Mouse (Mus musculus) neural tube, embryonic 14.5 days (tissue): ENCODE measurements around the gene Cdcp1. TPM values are rescaled to one million over a fixed set of nuclear protein-coding genes. Genes with fewer than 3 reads are reported as not detected.

Experiments
- ATAC-seq: fragments of 200-750 bp; cut with Nextera tagmentation; 2 replicates; pipeline ENCODE4 v1.8.0; 2017; ENCODE audit warnings: low read depth, mild to moderate bottlenecking, moderate TSS enrichment, moderate library complexity
- H3K27ac ChIP-seq: fragments of 300-500 bp; sonication (generic); 2 replicates; pipeline ENCODE4 v1.5.1; 2014; ENCODE audit warnings: low read depth, mild to moderate bottlenecking, control low read depth, low read length, moderate library complexity, mixed read lengths
- H3K27me3 ChIP-seq: fragments of 300-500 bp; sonication (generic); 2 replicates; pipeline ENCODE4 v1.6.1; 2014; ENCODE audit warnings: low read length; ENCODE audit not compliant: control insufficient read depth, insufficient read depth
- H3K36me3 ChIP-seq: fragments of 300-500 bp; sonication (generic); 2 replicates; pipeline ENCODE4 v1.6.1; 2014; ENCODE audit warnings: low read length, mixed read lengths; ENCODE audit not compliant: control insufficient read depth, insufficient read depth
- H3K4me1 ChIP-seq: fragments of 300-500 bp; sonication (generic); 2 replicates; pipeline ENCODE4 v1.6.1; 2014; ENCODE audit warnings: low read length; ENCODE audit not compliant: control insufficient read depth, insufficient read depth
- H3K4me2 ChIP-seq: fragments of 300-500 bp; sonication (generic); 2 replicates; pipeline ENCODE4 v1.6.1; 2014; ENCODE audit warnings: mild to moderate bottlenecking, low read depth, low read length, control low read depth
- H3K4me3 ChIP-seq: fragments of 300-500 bp; sonication (generic); 2 replicates; pipeline ENCODE4 v1.5.1; 2014; ENCODE audit warnings: low read depth, low read length, control low read depth, mixed read lengths
- H3K9ac ChIP-seq: fragments of 300-500 bp; sonication (generic); replicated peaks from 2 replicates; pipeline ENCODE4 v1.6.1; 2014; ENCODE audit warnings: low read depth, mild to moderate bottlenecking, control low read depth, low read length, mixed read lengths
- H3K9me3 ChIP-seq: fragments of 300-500 bp; sonication (generic); 2 replicates; pipeline ENCODE4 v1.6.1; 2016; ENCODE audit warnings: low read length; ENCODE audit not compliant: control insufficient read depth
- WGBS: fragments of 180-500 bp; shearing (Covaris S2); extraction: QIAGEN DNeasy Blood & Tissue Kit; methylation state at CpG from one replicate; pipeline ENCODE4 v1.1.7; 2014; 5-methylcytosine and 5-hydroxymethylcytosine counted together
- polyA plus RNA-seq: library from polyadenylated mRNA; unstranded; fragments of >200 nt; fragmentation: Nextera tagmentation; extraction: Ambion mirVana; gene quantifications from 2 replicates; pipeline ENCODE4 v1.2.1, GENCODE M21; 2014

Cdcp1 gene
- polyA plus RNA-seq, 1 experiment from 2014 or later, result 0.08 TPM

GRCm38 (mm10) chr9:123150241-123151020 lies 65.4 kb downstream of the Cdcp1 start, which contains the start of gene Clec3b:
TSS of gene Clec3b (plus strand) at chr9:123150946.
- H3K4me3 ChIP-seq, result no peak within 1 kb of the TSS
- no peaks in the 10 kb centered on the region for H3K4me1 ChIP-seq
- ATAC-seq, result no peak
- H3K4me2 ChIP-seq, result no peak within 1 kb of the TSS
- no peak within 1 kb of the TSS for H3K9ac ChIP-seq
- H3K9me3 ChIP-seq, result no peaks in the 10 kb centered on the region
- 85% methylated on average over 5 of the region's 5 CpGs for WGBS
- H3K27ac ChIP-seq, result no peak within 1 kb of the TSS
- H3K36me3 ChIP-seq, result no peaks in the 10 kb centered on the region
- H3K27me3 ChIP-seq, result no peaks in the 10 kb centered on the region

GRCm38 (mm10) chr9:123148430-123148829 lies 67.4 kb downstream of the Cdcp1 start:
- no peak overlapping the region for H3K9ac ChIP-seq
- no peak overlapping the region for H3K4me3 ChIP-seq
- H3K9me3 ChIP-seq, result no peaks in the 10 kb centered on the region
- no peak for ATAC-seq
- H3K4me2 ChIP-seq, result no peak overlapping the region
- no peak overlapping the region for H3K27ac ChIP-seq
- WGBS, result 81% methylated on average over 5 of the region's 5 CpGs
- H3K27me3 ChIP-seq, result no peaks in the 10 kb centered on the region
- H3K4me1 ChIP-seq, result no peaks in the 10 kb centered on the region
- H3K36me3 ChIP-seq, result no peaks in the 10 kb centered on the region

- 74% methylated on average over 4 of the region's 4 CpGs for WGBS
- Histone ChIP-seq H3K9me3 (no peaks in the 10 kb centered on the region), H3K4me3 (no peak overlapping the region), H3K4me1 (no peaks in the 10 kb centered on the region), H3K4me2 (no peak overlapping the region), H3K36me3 (peaks cover 14% of the 10 kb centered on the region), H3K27ac (peak overlapping the region; percentile 44), H3K27me3 (no peaks in the 10 kb centered on the region), H3K9ac (no peak overlapping the region)
- no peak for ATAC-seq
These were observed 75.8 kb downstream of the Cdcp1 start for GRCm38 (mm10) chr9:123139887-123140614.

- H3K9ac ChIP-seq, result no peak overlapping the region
- H3K36me3 ChIP-seq, result peaks cover 23% of the 10 kb centered on the region
- H3K27ac ChIP-seq, result peak overlapping the region; percentile 57
- WGBS, result 50% methylated on average over 5 of the region's 5 CpGs
- H3K9me3 ChIP-seq, result no peaks in the 10 kb centered on the region
- no peaks in the 10 kb centered on the region for H3K4me1 ChIP-seq
- no peaks in the 10 kb centered on the region for H3K27me3 ChIP-seq
- H3K4me3 ChIP-seq, result no peak overlapping the region
- no peak overlapping the region for H3K4me2 ChIP-seq
- peak; percentile 68; the same call in 1 of the 2 replicates for ATAC-seq
These were observed 76.9 kb downstream of the Cdcp1 start for GRCm38 (mm10) chr9:123138891-123139474.

- ATAC-seq, result peak; percentile 51; the same call in 1 of the 2 replicates
- Histone ChIP-seq H3K4me2 (no peak overlapping the region), H3K4me3 (no peak overlapping the region), H3K9ac (no peak overlapping the region), H3K27me3 (no peaks in the 10 kb centered on the region), H3K36me3 (peaks cover 38% of the 10 kb centered on the region), H3K9me3 (no peaks in the 10 kb centered on the region), H3K4me1 (no peaks in the 10 kb centered on the region), H3K27ac (no peak overlapping the region)
- WGBS, result 72% methylated on average over 7 of the region's 7 CpGs
These were observed 78.7 kb downstream of the Cdcp1 start for GRCm38 (mm10) chr9:123136953-123137682.

GRCm38 (mm10) chr9:123132994-123133393 lies 82.8 kb downstream of the Cdcp1 start:
- no peak overlapping the region for H3K9ac ChIP-seq
- peaks cover 68% of the 10 kb centered on the region for H3K36me3 ChIP-seq
- no peak overlapping the region for H3K27ac ChIP-seq
- ATAC-seq, result no peak
- no peaks in the 10 kb centered on the region for H3K9me3 ChIP-seq
- H3K27me3 ChIP-seq, result no peaks in the 10 kb centered on the region
- WGBS, result 83% methylated on average over 3 of the region's 3 CpGs
- H3K4me2 ChIP-seq, result no peak overlapping the region
- H3K4me3 ChIP-seq, result no peak overlapping the region
- no peaks in the 10 kb centered on the region for H3K4me1 ChIP-seq

- H3K9ac ChIP-seq, result no peak overlapping the region
- H3K4me1 ChIP-seq, result no peaks in the 10 kb centered on the region
- H3K9me3 ChIP-seq, result no peaks in the 10 kb centered on the region
- H3K27ac ChIP-seq, result no peak overlapping the region
- H3K4me3 ChIP-seq, result no peak overlapping the region
- H3K27me3 ChIP-seq, result no peaks in the 10 kb centered on the region
- no peak overlapping the region for H3K4me2 ChIP-seq
- ATAC-seq, result no peak
- H3K36me3 ChIP-seq, result peaks cover 52% of the 10 kb centered on the region
- WGBS, result 99% methylated on average over 6 of the region's 6 CpGs
These were observed 88.2 kb downstream of the Cdcp1 start for GRCm38 (mm10) chr9:123127663-123128062.

- Histone ChIP-seq H3K36me3 (peaks cover 48% of the 10 kb centered on the region), H3K9me3 (no peaks in the 10 kb centered on the region)
These were observed 91.3 kb downstream of the Cdcp1 start for GRCm38 (mm10) chr9:123124413-123124981.

More at GRCm38 (mm10) chr9:123124413-123124981, 91.3 kb downstream of the Cdcp1 start:
- no peak overlapping the region for H3K9ac ChIP-seq
- H3K4me3 ChIP-seq, result no peak overlapping the region
- no peak for ATAC-seq
- H3K27me3 ChIP-seq, result no peaks in the 10 kb centered on the region
- no peak overlapping the region for H3K27ac ChIP-seq
- WGBS, result 97% methylated on average over 2 of the region's 2 CpGs
- H3K4me1 ChIP-seq, result no peaks in the 10 kb centered on the region
- H3K4me2 ChIP-seq, result no peak overlapping the region
